Mouse (Mus musculus): ENCODE measurements at regions not wholly inside any gene's neighbourhood (a gene's known extent, or its start where the extent isn't known, plus 50 kb on each side); places are given as distances from the start of the nearest gene placed in this dataset.
A peak's percentile ranks its signal among the peaks of the same experiment; 100 is the strongest.
"Not testable (repeated sequence)": the region's sequence is repeated elsewhere in the genome, so short reads cannot be mapped to it uniquely, and the experiment has no call there.

- DNase-seq (ENCODE audit: low read depth), result no peak
- no peak for TF ChIP-seq CTCF (IDR thresholded peaks at IDR 0.05; ENCODE audit: borderline replicate concordance, extremely low read depth, insufficient read depth, insufficient read length)
- no peak for TF ChIP-seq POLR2A (IDR thresholded peaks at IDR 0.05; ENCODE audit: borderline replicate concordance, extremely low read depth, insufficient read depth, insufficient read length, poor library complexity, severe bottlenecking)
Observed at GRCm38 (mm10) chr14:82299222-82299621, 2144.1 kb upstream of the Pcdh17 start.

- DNase-seq (ENCODE audit: low read depth), result peak; percentile 22
Observed at GRCm38 (mm10) chr14:82313491-82313890, 2129.9 kb upstream of the Pcdh17 start.

GRCm38 (mm10) chr14:82334841-82335240 lies 2108.5 kb upstream of the Pcdh17 start:
- DNase-seq (ENCODE audit: low read depth), result not testable (repeated sequence)

More at GRCm38 (mm10) chr14:82313491-82313890, 2129.9 kb upstream of the Pcdh17 start:
- TF ChIP-seq CTCF (IDR thresholded peaks at IDR 0.05; ENCODE audit: borderline replicate concordance, extremely low read depth, insufficient read depth, insufficient read length) (no peak), POLR2A (IDR thresholded peaks at IDR 0.05; ENCODE audit: borderline replicate concordance, extremely low read depth, insufficient read depth, insufficient read length, poor library complexity, severe bottlenecking) (no peak)
